In genomic region chr16:43724444-43724843, GRCm38 (mm10) we compare ENCODE assay signal across 13 mouse cellular contexts. TPM values are rescaled to one million over a fixed set of nuclear protein-coding genes. Genes with fewer than 3 reads are reported as not detected.
A peak's percentile ranks its signal among the peaks of the same experiment; 100 is the strongest.
DNase-seq lines count a peak whose midpoint lies in the region; ATAC-seq and TF ChIP-seq lines count a peak whose summit lies in the region.
"Had no signal": no experiment of that assay in that cellular context is flagged by ENCODE, and none has a peak within 500 bp of the region (broad histone marks: within the 10 kb centered on the region; RNA-seq: fewer than 3 reads in every experiment).

No protein-coding gene starts in this region.

- TF ChIP-seq RAD21 in MEL (IDR thresholded peaks at IDR 0.05; ENCODE audit: low read depth, low read length), result peak; percentile 63

- no peak overlapping the region for H3K4me3 ChIP-seq in MEL (ENCODE audit: control insufficient read depth in 1 of 2, insufficient read depth in 1 of 2, low read depth in 2 of 2, low read length in 2 of 2)
- no peak overlapping the region for H3K4me3 ChIP-seq in stomach, postnatal 0 days (ENCODE audit: low read depth, low read length)
- H3K4me3 ChIP-seq: erythroblast, embryonic 14.5 days had no signal

- TF ChIP-seq EP300 in MEL (IDR thresholded peaks at IDR 0.05; ENCODE audit: low read depth in 1 of 2, low read length in 2 of 2), result no peak
- TF ChIP-seq EP300 in stomach, postnatal 0 days (optimal IDR thresholded peaks at IDR 0.05), result no peak

- H3K36me3 ChIP-seq in MEL (ENCODE audit: control insufficient read depth in 1 of 2, insufficient read depth in 2 of 2, low read length in 2 of 2), result peaks cover 0 to 9% of the 10 kb centered on the region in 2 experiments; a peak in 2 of 4 replicates
- no peaks in the 10 kb centered on the region for H3K36me3 ChIP-seq in stomach, postnatal 0 days (ENCODE audit: control insufficient read depth, insufficient read depth, low read length)

- H3K27me3 ChIP-seq in MEL (ENCODE audit: control insufficient read depth in 1 of 2, insufficient read depth in 2 of 2, low read length in 2 of 2), result no peaks in the 10 kb centered on the region
- no peaks in the 10 kb centered on the region for H3K27me3 ChIP-seq in stomach, postnatal 0 days (ENCODE audit: control insufficient read depth, insufficient read depth, low read length)

- H3K9me3 ChIP-seq in MEL (replicated peaks; ENCODE audit: insufficient read depth, low read length), result no peaks in the 10 kb centered on the region
- H3K9me3 ChIP-seq in stomach, postnatal 0 days (ENCODE audit: control insufficient read depth, low read length), result no peaks in the 10 kb centered on the region

- H3K4me1 ChIP-seq in MEL (ENCODE audit: control insufficient read depth in 1 of 2, insufficient read depth in 2 of 2, low read length in 2 of 2), result peaks cover 2 to 12% of the 10 kb centered on the region in 2 experiments; a peak in 3 of 4 replicates
- H3K4me1 ChIP-seq in stomach, postnatal 0 days (replicated peaks; ENCODE audit: control insufficient read depth, insufficient read depth), result no peaks in the 10 kb centered on the region

- no peak overlapping the region for H3K27ac ChIP-seq in MEL (ENCODE audit: control insufficient read depth, low read depth, low read length)
- no peak overlapping the region for H3K27ac ChIP-seq in stomach, postnatal 0 days (replicated peaks)

- no peak overlapping the region for H3K9ac ChIP-seq in MEL (ENCODE audit: control insufficient read depth, low read depth, low read length, poor library complexity, severe bottlenecking)
- H3K9ac ChIP-seq in stomach, postnatal 0 days (ENCODE audit: low read length), result no peak overlapping the region

- WGBS in stomach, postnatal 0 days, result 68% methylated on average over 3 of the region's 3 CpGs

- DNase-seq in kidney, postnatal 4 days, result peak; percentile 15 to 19
- no peak for DNase-seq in kidney, postnatal 10 days
- peak; percentile 67 for DNase-seq in CD4-positive, CD25-positive, alpha-beta regulatory T cell, adult 2 months (ENCODE audit: low read depth, low spot score)
- DNase-seq in MEL (ENCODE audit: low read depth, low spot score), result peak; percentile 55
- no peak for DNase-seq in stomach, postnatal 0 days (ENCODE audit: low spot score)
- no peak for DNase-seq in adrenal gland, adult 8-10 months
- DNase-seq: cerebellum, adult 8-10 months; heart, adult 18-20 months; lung, postnatal 10 days had no signal

- H3K79me2 ChIP-seq in MEL (ENCODE audit: control insufficient read depth, insufficient read depth, low read length, poor library complexity), result no peaks in the 10 kb centered on the region

- peak; percentile 66 to 67 (median 66) for TF ChIP-seq CTCF in MEL (IDR thresholded peaks at IDR 0.05 in 2 of 3, conservative IDR thresholded peaks at IDR 0.05 in 1 of 3; ENCODE audit: control insufficient read depth in 1 of 3, insufficient read depth in 1 of 3, low read depth in 2 of 3, low read length in 3 of 3, poor library complexity in 1 of 3, severe bottlenecking in 1 of 3)
- peak; percentile 43 for TF ChIP-seq CTCF in stomach, postnatal 0 days (IDR thresholded peaks at IDR 0.05; ENCODE audit: low read depth)

- TF ChIP-seq POLR2A in MEL (IDR thresholded peaks at IDR 0.05; ENCODE audit: control insufficient read depth in 1 of 2, insufficient read depth in 1 of 2, low read depth in 1 of 2, low read length in 2 of 2, poor library complexity in 1 of 2), result no peak

- no peak for ATAC-seq in stomach, postnatal 0 days (ENCODE audit: low FRiP score, low TSS enrichment)
- ATAC-seq in granulocyte monocyte progenitor cell, adult 5-6 weeks (replicated peaks; ENCODE audit: poor library complexity, severe bottlenecking), result no peak
- no peak for ATAC-seq in cerebellum, adult (ENCODE audit: insufficient number of reproducible peaks, low FRiP score, low TSS enrichment)

- no peak overlapping the region for H3K4me2 ChIP-seq in stomach, postnatal 0 days (replicated peaks; ENCODE audit: low read depth)

TF ChIP-seq in MEL, 35 proteins besides CTCF, POLR2A, EP300 and RAD21:
- peak; percentile 49 for TF ChIP-seq ZC3H11A (IDR thresholded peaks at IDR 0.05; ENCODE audit: low read depth, low read length)
- peak; percentile 61 for TF ChIP-seq SMC3 (IDR thresholded peaks at IDR 0.05; ENCODE audit: low read depth, low read length)
- no peak for TF ChIP-seq TAL1 (IDR thresholded peaks at IDR 0.05; ENCODE audit: low read length)

RNA-seq across cellular contexts. Expression of gene Drd3, which starts 29.4 kb away (rescaled TPM):
- not detected in 2 replicates for total RNA-seq in MEL (2012; rRNA removed)
- not detected for polyA plus RNA-seq in MEL (2012; ENCODE audit: insufficient read depth in 1 of 2, insufficient read length in 2 of 2, low read depth in 1 of 2, low replicate concordance in 2 of 2, missing spikeins in 1 of 2)
- 0.24 and 0.27 TPM in 2 replicates for polyA plus RNA-seq in stomach, postnatal 0 days (2015; fragmentation: Nextera tagmentation; extraction: Ambion mirVana)
- not detected for total RNA-seq in adrenal gland, adult 8-10 months (2022)
- not detected in 2 replicates for total RNA-seq in granulocyte monocyte progenitor cell, adult 5-6 weeks (2014; fragmentation: Nextera tagmentation)
- total RNA-seq in granulocyte monocyte progenitor cell, adult 5-6 weeks (2017), result not detected in 2 replicates
- total RNA-seq: heart, adult 18-20 months; monocyte, adult 5-6 weeks had no signal
- polyA plus RNA-seq: erythroblast, embryonic 14.5 days had no signal

Comparison
In these comparisons a context has a peak if more than half of its experiments do, and no peak if none do; other contexts are left out.
1. DNase-seq: peak in kidney, postnatal 4 days (2 of 2), CD4-positive, CD25-positive, alpha-beta regulatory T cell, adult 2 months (single experiment) and MEL (single experiment); none in kidney, postnatal 10 days (single experiment), stomach, postnatal 0 days (single experiment) and adrenal gland, adult 8-10 months (single experiment).